Mouse (Mus musculus) thymus, postnatal 25 days (tissue): ENCODE data around the gene Tbc1d10b.
A peak's percentile ranks its signal among the peaks of the same experiment; 100 is the strongest.
"Not testable (repeated sequence)": the region's sequence is repeated elsewhere in the genome, so short reads cannot be mapped to it uniquely, and the experiment has no call there.

Experiments used
- DNase-seq: peaks from one replicate; pipeline ENCODE4 v3.0.0; 2022

Tbc1d10b gene

GRCm38 (mm10) chr7:127208295-127208552 lies at the start of gene Tbc1d10b:
TSS of gene Tbc1d10b (minus strand) at chr7:127208468.
- DNase-seq: no peak

DNA sequence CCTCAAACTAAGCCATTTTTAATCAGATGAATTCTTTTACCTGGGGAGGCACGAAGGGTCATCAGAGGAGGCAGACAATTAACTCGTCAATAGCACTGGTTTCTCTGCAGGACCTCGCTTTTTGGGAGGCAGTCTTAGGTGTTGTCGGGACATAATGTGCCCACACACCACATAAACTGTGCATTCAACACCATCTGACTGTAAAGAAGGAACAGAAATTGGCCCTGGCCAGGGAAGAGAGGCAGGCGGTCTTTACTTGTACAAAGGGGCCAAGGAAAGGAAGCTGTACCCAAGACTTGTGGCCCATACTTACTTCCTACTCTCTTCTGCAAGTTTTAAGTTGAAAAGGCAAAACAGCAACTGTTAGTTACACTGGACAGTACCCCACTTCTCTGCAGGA lies 48.2 kb upstream of the Tbc1d10b start:
- DNase-seq: no peak

DNA sequence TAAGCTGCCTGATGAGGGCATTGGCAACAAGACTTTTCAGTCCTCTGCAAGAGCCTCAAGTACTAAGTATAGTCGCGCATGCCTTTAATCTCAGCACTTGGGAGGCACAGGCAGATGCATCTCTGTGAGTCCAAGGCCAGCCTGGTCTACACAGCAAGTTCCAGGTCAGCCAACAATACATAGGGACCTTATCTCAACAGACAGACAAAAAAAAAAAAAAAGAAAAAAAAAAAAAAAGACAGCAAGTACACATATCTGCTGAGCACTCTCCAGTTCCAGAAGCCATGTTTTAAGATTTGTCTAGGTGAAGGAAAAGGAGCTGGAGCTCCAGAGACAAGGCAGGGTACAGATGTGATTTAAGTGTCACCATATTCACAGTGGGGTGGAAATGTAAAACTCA lies 47.7 kb upstream of the Tbc1d10b start:
- no peak for DNase-seq

DNA sequence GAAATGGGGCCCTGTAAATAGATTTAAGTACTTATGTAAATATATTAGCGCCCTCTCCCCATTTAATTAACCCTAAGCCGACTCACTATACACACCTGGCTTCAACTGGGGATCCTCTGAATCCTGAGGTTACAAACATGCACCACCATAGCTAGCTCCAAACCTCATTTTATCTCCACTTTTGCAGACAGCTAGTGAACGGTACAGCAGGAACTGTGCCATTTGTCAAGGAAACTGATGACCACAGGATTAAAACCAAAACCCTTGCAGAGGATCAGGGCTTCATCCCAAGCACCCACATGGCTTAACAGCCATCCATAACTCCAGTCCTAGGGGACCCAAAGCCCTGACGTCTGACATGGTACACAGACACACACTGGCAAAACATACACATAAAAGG lies 46.7 kb upstream of the Tbc1d10b start:
- no peak for DNase-seq

DNA sequence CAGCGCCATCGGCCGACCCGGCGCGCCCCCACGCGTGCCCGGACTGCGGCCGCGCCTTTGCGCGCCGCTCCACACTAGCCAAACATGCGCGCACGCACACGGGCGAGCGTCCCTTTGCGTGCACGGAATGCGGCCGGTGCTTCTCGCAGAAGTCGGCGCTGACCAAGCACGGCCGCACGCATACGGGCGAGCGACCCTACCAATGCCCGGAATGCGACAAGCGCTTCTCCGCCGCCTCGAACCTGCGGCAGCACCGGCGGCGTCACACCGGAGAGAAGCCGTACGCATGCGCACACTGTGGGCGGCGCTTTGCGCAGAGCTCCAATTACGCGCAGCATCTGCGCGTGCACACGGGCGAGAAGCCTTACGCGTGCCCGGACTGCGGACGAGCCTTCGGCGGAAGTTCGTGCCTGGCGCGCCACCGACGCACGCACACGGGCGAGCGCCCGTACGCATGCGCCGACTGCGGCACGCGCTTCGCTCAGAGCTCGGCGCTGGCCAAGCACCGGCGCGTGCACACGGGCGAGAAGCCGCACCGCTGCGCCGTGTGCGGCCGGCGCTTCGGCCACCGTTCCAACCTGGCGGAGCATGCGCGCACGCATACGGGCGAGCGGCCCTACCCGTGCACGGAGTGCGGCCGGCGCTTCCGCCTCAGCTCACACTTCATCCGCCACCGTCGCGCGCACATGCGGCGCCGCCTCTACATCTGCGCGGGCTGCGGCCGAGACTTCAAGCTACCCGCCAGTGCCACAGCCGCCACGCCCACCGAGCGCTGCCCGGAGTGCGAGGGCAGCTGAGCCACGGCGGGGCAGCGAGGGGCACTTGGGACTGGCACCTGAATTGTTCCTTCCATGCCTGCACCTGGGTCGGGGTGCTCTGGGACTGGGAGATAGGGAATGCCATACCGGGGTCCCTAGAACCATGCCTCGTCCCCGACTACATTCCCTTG lies 45.8 kb upstream of the Tbc1d10b start:
- DNase-seq: peak; percentile 94

- no peak for DNase-seq
These were observed 45.1 kb upstream of the Tbc1d10b start for GRCm38 (mm10) chr7:127253341-127253740.

GRCm38 (mm10) chr7:127252414-127252813 lies 44.1 kb upstream of the Tbc1d10b start:
- DNase-seq: peak; percentile 58

DNA sequence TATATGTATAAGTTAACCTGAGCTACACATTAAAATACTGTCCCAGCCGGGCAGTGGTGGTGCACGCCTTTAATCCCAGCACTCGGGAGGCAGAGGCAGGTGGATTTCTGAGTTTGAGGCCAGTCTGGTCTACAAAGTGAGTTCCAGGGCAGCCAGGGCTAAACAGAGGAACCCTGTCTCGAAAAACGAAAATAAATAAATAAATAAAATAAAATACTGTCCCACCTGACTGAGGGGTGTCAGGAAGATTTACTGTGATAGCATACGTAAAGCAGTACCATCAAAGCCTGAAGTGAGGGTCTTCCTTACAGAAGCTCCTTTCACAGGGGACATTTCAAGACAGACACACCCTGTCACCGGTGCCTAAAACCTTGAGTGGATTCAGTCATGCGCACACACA lies 42.2 kb upstream of the Tbc1d10b start:
- DNase-seq: not testable (repeated sequence)

DNA sequence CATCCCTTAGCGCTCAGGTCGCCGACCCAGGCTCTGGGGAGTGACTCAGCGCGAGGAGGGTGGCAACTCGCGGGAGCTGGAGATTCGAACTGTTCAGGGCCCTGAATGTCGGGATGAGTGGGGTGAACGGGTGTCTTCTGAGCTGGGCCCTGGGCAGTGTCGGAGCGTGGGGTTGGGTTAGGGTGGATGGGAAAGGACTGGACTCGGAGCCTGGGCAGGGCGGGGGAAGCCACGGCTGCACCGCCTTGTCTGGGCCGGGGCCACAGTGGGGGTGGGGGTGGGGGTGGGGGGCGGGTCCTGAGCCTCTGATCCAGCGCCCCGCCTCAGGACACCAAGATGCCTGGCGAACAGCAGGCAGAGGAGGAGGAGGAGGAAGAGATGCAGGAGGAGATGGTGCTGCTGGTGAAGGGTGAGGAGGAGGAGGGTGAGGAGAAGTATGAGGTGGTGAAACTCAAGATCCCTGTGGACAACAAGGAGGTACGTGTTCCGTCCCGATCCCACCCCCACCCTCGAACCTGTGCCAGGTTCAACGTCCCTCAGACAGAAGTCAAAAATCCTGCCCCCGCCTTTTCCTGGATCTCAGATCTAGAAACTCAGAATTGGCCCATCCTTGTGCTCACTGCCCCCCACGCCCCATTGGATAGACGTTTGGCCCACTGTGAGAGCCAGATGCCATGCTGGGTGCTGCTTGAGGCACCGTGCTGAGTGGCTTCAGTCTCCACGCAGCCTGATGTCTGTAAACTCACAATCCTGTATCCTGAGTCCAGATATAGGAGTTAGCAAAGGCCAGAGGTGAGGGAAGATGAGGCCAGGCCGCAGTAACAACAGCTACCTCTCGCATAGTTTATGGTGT lies 36.6 kb upstream of the Tbc1d10b start:
- DNase-seq: no peak

DNA sequence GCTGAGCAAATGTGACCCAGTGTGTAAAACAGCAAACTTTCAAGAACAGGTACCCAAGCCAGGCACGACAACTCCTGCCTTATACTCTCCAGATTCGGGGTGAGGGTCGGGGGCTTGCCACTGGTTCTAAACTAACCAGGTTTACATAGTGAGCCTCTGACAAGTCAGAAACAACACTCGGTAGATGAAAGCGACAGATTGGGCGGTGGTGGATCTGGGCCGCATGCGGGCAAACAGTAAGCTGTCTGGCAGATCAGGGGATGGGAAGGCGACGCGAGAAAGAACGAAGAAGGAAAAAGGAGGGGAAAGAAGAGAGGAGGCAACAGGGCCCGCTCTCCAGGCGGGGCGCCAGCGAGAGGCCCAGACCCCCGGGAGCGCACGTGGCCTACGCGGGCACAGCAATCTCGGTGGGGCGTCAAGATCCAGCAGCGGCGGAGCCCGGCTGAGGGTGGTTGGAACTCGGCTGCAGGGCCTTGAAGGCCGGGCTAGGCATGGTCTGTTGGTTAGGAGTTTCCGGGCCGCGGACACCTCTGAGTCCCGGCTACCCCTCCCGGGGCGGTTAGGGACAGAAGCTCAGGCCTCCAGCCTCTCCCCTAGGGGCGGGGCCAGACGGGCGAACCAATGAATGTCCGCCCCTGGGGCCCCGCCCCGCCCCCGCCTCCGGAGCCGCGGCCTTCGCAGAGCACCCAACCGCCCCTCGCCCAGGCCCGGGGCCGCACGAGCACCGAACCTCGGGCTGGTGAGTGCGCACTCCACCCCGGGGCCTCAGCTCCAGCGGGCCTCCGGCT lies 35.8 kb upstream of the Tbc1d10b start, which contains the start of gene Zfp771:
Gene Zfp771, plus strand, starts transcription at position 405 of the 788 bp plus-strand sequence.
- DNase-seq: peak; percentile 95

GRCm38 (mm10) chr7:127243361-127243867 lies 35.1 kb upstream of the Tbc1d10b start:
- DNase-seq: no peak

DNA sequence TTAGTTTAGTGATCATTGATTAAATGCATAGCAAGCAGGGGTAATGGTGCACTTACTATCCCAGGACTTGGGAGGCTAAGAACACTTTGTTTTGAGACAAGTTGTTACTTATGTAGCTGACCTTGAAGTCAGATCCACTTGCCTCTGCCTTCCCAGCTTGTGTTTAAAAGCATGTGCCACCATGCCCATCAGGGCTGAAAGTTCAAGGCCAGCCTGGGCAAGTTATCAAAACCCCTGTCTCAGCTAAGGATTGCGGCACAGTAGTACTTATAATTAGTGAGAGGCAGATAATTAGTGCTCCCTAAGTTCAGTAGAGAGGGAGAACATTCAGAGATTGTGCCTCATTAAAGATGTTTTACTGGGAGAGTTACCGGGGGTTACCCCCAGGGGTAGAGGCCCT lies 26.5 kb upstream of the Tbc1d10b start:
- DNase-seq: no peak

GRCm38 (mm10) chr7:127233765-127234164 lies 25.5 kb upstream of the Tbc1d10b start:
- no peak for DNase-seq

GRCm38 (mm10) chr7:127233368-127233749 lies 25.1 kb upstream of the Tbc1d10b start:
- no peak for DNase-seq

- peak; percentile 88 for DNase-seq
These were observed 24.5 kb upstream of the Tbc1d10b start, which contains the start of the genes Zfp553 and Sept1 for GRCm38 (mm10) chr7:127232622-127233367. TSS of gene Zfp553 (plus strand) at chr7:127233061. TSS of gene Sept1 (minus strand) at chr7:127233130.

- DNase-seq: no peak
These were observed 23.8 kb upstream of the Tbc1d10b start for GRCm38 (mm10) chr7:127231826-127232621.

DNA sequence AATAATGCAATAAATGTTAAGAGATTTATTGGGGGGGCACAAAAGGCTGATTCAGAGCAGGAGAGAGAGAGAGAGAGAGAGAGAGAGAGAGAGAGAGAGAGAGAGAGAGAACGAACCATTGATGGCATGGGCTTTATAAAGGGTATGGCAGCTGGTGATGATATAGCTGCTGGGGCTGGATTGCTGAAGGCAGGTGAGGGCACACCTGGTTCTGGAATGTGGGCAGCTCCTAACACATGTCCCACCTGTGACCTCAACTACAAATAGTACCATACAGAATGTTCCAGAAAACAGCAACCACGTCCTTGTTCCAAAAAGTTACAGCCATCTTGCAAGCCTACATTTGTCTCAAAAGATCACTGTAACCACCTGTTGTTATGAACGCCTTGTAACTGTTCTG lies 23.1 kb upstream of the Tbc1d10b start:
- no peak for DNase-seq

DNA sequence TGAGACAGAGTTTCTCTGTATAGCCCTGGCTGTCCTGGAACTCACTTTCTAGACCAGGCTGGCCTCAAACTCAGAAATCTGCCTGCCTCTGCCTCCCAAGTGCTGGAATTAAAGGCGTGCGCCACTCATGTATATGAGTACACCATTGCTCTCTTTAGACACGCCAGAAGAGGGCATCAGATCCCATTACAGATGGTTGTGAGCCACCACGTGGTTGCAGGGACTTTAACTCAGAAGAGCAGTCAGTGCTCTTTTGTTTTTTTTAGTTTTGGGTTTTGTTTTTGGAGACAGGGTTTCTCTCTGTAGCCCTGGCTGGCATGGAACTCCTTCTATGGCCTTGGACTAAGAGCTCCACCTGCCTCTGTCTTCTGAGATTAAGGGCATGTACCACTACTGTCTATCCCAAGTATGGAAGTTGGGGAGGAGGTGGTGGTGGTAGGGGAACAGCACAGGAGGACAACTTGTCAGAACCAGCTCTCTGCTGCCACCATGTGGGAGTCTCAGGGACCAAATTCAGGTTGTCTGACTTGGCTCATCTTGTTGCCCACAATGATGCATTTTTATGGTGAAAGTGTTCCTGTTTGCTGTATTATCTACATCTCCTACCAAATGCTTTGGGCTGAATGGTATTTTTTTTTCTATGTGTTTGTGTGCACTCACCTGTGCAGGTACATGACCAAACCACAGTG lies 20.5 kb upstream of the Tbc1d10b start:
- DNase-seq: peak; percentile 94

GRCm38 (mm10) chr7:127225147-127225995 lies 17.1 kb upstream of the Tbc1d10b start:
- DNase-seq: no peak
